Mouse (Mus musculus): Measurements from ENCODE around the gene Gm9903.

Gene Gm9903

DNA sequence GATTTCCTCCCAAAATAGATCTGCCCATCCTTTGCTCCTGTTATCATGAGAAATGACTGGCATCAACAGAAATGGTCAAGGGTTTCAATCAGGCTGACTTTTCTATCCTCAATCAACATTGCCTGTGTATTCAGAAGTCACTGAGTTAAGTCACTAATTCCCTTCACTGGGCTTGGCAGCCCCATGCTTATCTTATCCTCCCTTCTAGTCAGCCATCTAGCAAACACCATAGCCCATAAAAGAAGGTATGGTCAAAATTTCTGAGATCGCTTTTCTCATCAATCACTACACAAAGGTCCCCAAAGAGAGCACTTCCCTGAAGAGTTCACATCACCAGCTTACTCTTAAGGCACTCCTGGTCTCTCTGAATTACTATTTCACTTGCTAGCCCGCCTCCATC, 21.3 kb downstream of the Gm9903 start:
- no peak for DNase-seq (ENCODE audit: low spot score)

DNA sequence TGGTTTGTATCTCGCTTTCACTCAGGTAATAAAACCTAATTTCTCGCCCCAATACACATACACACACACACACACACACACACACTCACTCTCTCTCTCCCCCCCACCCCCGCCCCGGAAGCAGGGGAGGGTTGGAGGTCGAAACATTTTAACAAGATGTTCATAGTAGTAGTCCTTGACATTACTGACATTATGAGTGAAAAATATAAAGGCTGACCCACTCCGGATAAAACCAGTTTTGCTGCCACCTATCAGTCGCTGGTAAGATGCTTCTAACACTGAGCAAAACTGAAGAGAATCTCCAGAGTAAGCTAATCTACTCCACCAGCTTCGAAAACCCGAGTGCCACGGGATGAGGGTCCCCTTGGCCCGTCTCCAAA, 21.8 kb downstream of the Gm9903 start:
- DNase-seq (ENCODE audit: low spot score): no peak

GRCm38 (mm10) chr5:33651921-33652782, 22.4 kb downstream of the Gm9903 start, which contains the start of gene Slbp:
TSS of gene Slbp (minus strand) at chr5:33652574.
- peak; percentile 98 for DNase-seq (ENCODE audit: low spot score)

DNA sequence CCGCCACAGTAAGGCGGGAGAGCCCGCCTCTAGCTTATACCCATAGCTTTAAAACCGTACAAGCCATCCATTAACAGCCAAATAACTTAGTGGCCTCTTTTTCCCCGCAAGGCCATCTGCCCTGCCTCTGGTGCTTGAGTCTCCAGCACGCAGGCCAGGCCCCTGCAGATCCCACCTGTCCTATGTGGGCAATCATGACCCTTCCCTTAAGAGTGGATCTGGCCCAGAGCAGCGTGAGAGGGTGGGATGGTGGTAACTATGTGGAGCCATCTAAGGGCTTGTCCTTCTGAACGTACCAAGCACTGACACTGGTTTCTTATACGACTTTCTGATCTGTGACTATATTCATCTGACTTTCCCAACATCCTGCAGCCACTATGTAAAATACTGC, 23.1 kb downstream of the Gm9903 start:
- no peak for DNase-seq (ENCODE audit: low spot score)

DNA sequence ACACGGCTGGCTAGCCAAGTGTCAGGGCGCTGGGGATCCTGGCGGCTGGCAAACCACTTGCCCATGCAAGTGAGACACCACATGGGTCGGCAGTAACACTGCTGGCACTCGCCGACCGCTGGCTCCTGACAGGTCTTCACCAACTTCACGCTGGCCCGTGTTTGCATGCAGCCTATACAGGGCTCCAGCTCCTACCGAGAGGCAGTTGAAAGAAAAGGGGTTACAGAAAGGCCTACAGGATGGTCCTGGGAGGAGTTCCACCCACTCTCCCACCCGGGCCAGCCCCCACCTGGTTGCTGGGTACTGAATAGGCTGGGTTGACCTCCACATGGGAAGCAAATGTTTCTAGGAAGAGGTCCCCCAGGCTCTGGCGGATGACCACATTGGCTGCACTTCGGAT, 24.7 kb downstream of the Gm9903 start:
- no peak for DNase-seq (ENCODE audit: low spot score)

DNA sequence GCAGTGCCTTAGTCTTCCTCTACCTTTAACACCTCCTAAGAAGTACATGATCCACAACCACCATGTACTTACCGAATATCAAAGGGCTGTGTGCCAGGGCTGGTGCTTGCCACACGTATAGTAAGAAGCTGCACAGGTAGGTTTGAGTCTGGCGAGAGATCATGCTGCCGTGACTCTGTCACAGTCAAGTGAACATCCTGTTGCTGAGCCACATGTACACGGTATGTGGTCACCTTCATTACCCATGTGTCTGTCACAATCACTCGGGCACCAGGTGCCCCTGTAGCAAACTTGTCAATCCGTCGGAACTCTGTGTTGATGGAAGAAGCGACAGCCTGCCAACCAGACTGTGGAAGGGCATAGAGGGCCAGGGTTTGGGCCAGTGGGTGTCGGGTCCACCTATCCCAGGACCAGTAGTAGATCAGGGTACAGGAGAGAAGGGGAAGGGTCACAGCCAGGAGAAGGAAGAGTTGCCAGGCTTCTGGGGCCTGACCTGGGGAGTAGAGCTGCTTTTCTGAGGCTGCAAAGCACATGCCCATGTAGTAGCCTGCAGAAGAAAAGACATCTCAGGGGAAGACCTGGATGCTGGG, 25.6 kb downstream of the Gm9903 start:
- no peak for DNase-seq (ENCODE audit: low spot score)

- no peak for DNase-seq (ENCODE audit: low spot score)
Measured at GRCm38 (mm10) chr5:33656739-33657138, 27.0 kb downstream of the Gm9903 start.

DNA sequence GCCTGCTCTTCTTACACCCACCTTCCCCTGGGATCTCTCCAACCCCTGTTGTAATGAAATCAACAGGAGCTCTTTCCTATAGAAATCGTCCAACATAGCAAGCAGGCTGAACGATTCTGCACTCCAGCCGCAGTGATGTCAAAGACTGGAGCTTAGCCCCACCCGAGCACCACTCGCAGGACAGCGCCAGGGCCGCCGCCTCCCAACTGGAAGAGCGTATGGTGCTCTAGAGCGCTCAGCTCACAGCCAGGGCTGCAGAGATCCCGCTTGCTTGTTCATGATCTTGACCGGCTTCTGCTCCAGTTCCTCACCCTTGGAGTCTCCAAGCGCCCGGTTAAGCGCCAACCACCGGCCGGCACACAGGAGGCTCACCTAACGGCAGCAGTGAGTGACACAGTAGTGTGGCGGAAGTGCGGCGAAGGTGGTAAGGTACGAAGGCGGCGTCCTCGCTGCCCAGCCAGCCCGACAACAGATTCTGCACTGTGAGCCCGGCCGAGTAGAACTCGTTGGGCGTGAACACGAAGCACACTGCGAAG, 27.6 kb downstream of the Gm9903 start:
- no peak for DNase-seq (ENCODE audit: low spot score)

- DNase-seq (ENCODE audit: low spot score): peak; percentile 99
Measured at GRCm38 (mm10) chr5:33657787-33658663, 28.3 kb downstream of the Gm9903 start, which contains the start of the genes Tacc3 and Tmem129. TSS of gene Tacc3 (plus strand) at chr5:33658128. TSS of gene Tmem129 (minus strand) at chr5:33658416.

DNA sequence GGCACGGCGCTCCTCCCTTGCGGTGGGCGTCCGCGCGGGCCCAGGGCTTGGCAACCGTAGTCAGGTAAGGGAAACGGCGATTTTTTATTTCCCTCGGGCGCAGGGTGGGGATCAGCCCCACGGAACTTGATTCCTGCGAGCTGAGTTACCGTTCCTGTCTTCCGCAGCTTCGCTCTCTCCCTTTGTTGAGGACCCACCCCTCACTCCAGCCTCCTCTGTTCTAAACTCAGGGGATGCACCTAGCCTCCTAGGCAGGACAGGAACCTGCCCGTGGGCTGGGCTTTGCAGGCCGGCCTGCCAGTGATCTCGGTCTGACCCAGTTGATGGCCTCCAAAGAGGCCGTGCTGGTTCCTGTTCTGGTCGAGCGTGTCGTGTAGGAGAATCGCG, 28.9 kb downstream of the Gm9903 start:
- no peak for DNase-seq (ENCODE audit: low spot score)

- DNase-seq (ENCODE audit: low spot score): peak; percentile 35
Measured at GRCm38 (mm10) chr5:33668223-33668622, 38.5 kb downstream of the Gm9903 start.

- no peak for DNase-seq (ENCODE audit: low spot score)
Measured at GRCm38 (mm10) chr5:33671659-33672058, 41.9 kb downstream of the Gm9903 start.

DNA sequence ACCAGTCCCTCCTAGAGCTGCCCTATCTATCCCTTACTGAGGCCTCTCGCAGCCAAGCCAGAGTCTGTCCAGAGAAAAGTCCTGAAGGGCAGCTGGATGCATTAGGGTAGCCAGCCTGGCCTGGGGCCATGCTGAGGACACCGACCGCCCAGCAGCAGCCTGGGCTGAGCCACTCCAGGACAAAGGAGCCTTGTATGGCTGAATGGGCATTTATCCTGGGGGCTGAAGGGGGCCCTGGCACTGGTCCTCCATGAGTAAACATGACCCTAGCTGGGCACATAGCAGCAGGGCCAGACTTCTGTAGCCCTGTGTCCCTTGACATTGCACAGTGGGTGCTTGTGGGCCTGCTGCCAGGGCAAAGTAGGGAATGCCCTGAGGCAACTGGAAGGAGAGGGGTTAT, 44.7 kb downstream of the Gm9903 start:
- DNase-seq (ENCODE audit: low spot score): no peak

GRCm38 (mm10) chr5:33675964-33676363, 46.2 kb downstream of the Gm9903 start:
- peak; percentile 85 for DNase-seq (ENCODE audit: low spot score)

DNA sequence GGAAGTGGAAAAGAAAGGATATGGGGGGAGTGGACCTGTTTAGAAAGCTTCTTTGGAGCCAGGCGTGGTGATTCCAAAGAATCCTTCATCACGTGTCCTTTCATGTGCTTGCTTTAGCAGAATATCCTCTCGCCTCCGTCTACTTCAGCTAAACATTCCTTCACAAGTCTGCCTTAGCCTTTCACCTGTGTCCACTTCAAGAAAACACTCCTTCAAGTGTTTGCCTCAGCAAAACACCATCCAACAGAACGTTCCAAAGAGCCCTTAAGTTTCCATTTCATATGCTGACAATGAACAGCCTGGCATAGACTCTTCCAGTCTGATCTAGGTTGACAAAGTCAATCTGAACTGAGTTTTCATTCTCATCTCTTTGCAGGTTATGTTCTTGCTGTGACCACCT, 48.5 kb downstream of the Gm9903 start:
- no peak for DNase-seq (ENCODE audit: low spot score)

DNA sequence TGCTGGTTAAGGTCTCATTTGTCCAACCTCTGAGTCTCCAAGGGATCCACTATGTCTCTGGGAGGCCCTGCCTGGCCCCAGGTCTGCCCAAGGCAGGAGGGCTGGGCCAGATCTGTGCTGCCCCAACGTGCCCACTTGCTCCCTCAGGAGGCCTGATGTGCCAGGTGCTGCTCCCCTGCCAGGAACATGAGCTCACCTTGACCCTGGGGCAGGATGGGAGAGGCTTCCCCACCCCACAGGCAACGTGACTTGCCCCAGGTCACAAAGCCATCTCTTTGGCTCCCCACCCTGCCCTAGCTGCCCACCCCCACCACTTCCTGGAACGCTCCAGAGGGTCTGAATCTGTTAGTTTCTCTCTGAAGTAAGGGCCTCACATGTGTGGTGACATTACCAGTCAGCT, 51.3 kb downstream of the Gm9903 start:
- no peak for DNase-seq (ENCODE audit: low spot score)

Measured in embryo, embryonic 10 days (tissue).